Mouse (Mus musculus) kidney, postnatal 0 days (tissue): ENCODE data around the gene Ankrd40. TPM values are rescaled to one million over a fixed set of nuclear protein-coding genes. Genes with fewer than 3 reads are reported as not detected.

Experiments used
- ATAC-seq: fragments of 200-750 bp; cut with Nextera tagmentation; replicated peaks from 2 replicates; pipeline ENCODE4 v1.8.0; 2017; ENCODE audit warnings: low read depth, moderate number of reproducible peaks, moderate TSS enrichment, moderate library complexity; ENCODE audit not compliant: low FRiP score
- DNase-seq: peaks from one replicate; pipeline ENCODE4 v3.0.0-alpha.2; 2016; ENCODE audit warnings: low spot score
- H3K27ac ChIP-seq: fragments of 300-500 bp; sonication (generic); 2 replicates; pipeline ENCODE4 v1.5.1; 2014; ENCODE audit warnings: mild to moderate bottlenecking
- H3K27me3 ChIP-seq: fragments of 300-500 bp; sonication (generic); 2 replicates; pipeline ENCODE4 v1.6.1; 2014; ENCODE audit warnings: low read length, mixed read lengths; ENCODE audit not compliant: insufficient read depth
- H3K36me3 ChIP-seq: fragments of 300-500 bp; sonication (generic); 2 replicates; pipeline ENCODE4 v1.6.1; 2014; ENCODE audit warnings: low read length, mixed read lengths; ENCODE audit not compliant: insufficient read depth
- H3K4me1 ChIP-seq: fragments of 300-500 bp; sonication (generic); replicated peaks from 2 replicates; pipeline ENCODE4 v1.6.1; 2014; ENCODE audit warnings: antibody characterized with exemption, low read length, mixed read lengths; ENCODE audit not compliant: insufficient read depth
- H3K4me2 ChIP-seq: fragments of 300-500 bp; sonication (generic); 2 replicates; pipeline ENCODE4 v1.6.1; 2014; ENCODE audit warnings: mild to moderate bottlenecking, low read length, moderate library complexity, mixed read lengths
- H3K4me3 ChIP-seq: fragments of 300-500 bp; sonication (generic); replicated peaks from 2 replicates; pipeline ENCODE4 v1.5.1; 2014; ENCODE audit warnings: low read depth, low read length
- H3K9ac ChIP-seq: fragments of 300-500 bp; sonication (generic); 2 replicates; pipeline ENCODE4 v1.6.1; 2014; ENCODE audit warnings: low read depth, low read length
- H3K9me3 ChIP-seq: fragments of 300-500 bp; sonication (generic); replicated peaks from 2 replicates; pipeline ENCODE4 v1.6.1; 2016; ENCODE audit warnings: low read length, inconsistent platforms, mixed read lengths
- CTCF ChIP-seq: IDR thresholded peaks from 2 replicates; pipeline ENCODE4 v1.5.1; 2016; ENCODE audit warnings: antibody characterized with exemption, low read depth, mild to moderate bottlenecking, moderate library complexity
- WGBS: fragments of 180-500 bp; shearing (Covaris S2); extraction: QIAGEN DNeasy Blood & Tissue Kit; methylation state at CpG from one replicate; pipeline ENCODE4 v1.1.7; 2014; 5-methylcytosine and 5-hydroxymethylcytosine counted together
- polyA plus RNA-seq: library from polyadenylated mRNA; unstranded; fragments of >200 nt; fragmentation: Nextera tagmentation; extraction: Ambion mirVana; gene quantifications from 2 replicates; pipeline ENCODE4 v1.2.1, GENCODE M21; 2015

Ankrd40 gene
- polyA plus RNA-seq, 1 experiment from 2014 or later = 21.9 TPM

DNA sequence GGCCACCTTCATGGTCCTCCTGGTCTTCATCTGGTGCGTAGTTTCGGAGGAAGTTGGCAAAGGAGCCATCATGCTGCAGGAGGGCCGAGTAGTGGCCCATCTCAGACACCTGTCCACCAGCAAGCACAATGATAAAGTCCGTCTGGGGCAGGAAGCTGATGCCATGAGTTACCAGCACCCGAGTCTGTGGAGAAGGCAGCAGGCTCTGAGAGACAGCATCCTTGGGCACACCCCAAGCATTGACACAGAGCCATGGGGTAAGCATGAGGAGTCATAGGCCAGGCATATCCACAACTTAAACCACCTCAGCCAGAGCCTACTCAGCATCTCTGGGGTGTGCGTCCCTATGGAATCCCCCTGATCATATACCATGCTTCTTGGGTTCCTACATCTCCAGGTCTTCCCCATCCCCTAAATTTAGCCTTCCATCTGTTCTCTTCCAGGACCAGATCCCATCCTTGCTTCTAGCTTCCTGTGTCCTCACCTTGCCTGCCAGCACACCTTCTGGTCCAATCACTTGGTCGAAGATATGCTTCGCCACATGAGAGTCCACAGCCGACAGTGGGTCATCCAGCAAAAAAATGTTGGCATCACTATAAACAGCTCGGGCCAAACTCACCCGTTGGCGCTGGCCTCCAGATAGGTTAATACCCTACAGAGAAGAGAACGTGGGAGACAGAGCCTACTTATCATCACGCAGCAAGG, 33.5 kb downstream of the Ankrd40 start:
- no peak for TF ChIP-seq CTCF
- Histone ChIP-seq H3K27me3 (no peaks in the 10 kb centered on the region), H3K27ac (no peak overlapping the region), H3K4me3 (no peak overlapping the region), H3K4me1 (no peaks in the 10 kb centered on the region; the same call in 1 of the 2 replicates), H3K4me2 (no peak overlapping the region), H3K9ac (no peak overlapping the region), H3K9me3 (no peaks in the 10 kb centered on the region), H3K36me3 (no peaks in the 10 kb centered on the region)
- DNase-seq (no peak), ATAC-seq (no peak)
- WGBS = 94% methylated on average over 14 of the region's 14 CpGs

DNA sequence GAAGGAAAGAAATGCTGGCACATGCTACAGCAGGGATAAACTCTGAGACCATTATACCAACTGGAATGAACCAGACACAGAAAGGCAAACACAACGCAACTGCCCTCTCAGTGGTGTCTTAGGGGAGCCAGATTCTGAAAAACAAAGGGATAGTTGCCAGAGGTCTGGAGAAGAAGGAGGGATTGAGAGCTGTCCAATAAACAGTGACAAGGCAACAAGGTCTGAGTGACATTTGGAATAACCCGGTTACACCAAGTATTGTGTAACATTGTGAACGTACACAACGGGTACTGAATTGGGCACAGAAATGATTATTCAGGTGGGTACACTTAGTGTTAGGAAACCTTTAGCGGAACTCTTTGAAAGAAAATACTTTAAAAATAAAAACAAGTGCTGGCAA, 34.3 kb downstream of the Ankrd40 start:
- WGBS = 92% methylated on average over 5 of the region's 5 CpGs
- no peak overlapping the region for H3K27ac ChIP-seq
- no peak for ATAC-seq

GRCm38 (mm10) chr11:94363690-94364089, 35.9 kb downstream of the Ankrd40 start:
- ATAC-seq (no peak), DNase-seq (no peak)
- H3K27ac ChIP-seq = no peak overlapping the region
- 72% methylated on average over 7 of the region's 7 CpGs for WGBS
- H3K4me3 ChIP-seq = no peak overlapping the region
- TF ChIP-seq CTCF = no peak
- no peaks in the 10 kb centered on the region for H3K9me3 ChIP-seq
- no peaks in the 10 kb centered on the region; the same call in 1 of the 2 replicates for H3K4me1 ChIP-seq
- H3K27me3 ChIP-seq = no peaks in the 10 kb centered on the region
- H3K4me2 ChIP-seq = no peak overlapping the region
- no peak overlapping the region for H3K9ac ChIP-seq
- no peaks in the 10 kb centered on the region for H3K36me3 ChIP-seq

More for the DNA sequence above, 34.3 kb downstream of the Ankrd40 start:
- Histone ChIP-seq H3K9me3 (no peaks in the 10 kb centered on the region), H3K4me2 (no peak overlapping the region), H3K27me3 (no peaks in the 10 kb centered on the region), H3K4me3 (no peak overlapping the region), H3K36me3 (no peaks in the 10 kb centered on the region), H3K9ac (no peak overlapping the region), H3K4me1 (no peaks in the 10 kb centered on the region; the same call in 1 of the 2 replicates)
- DNase-seq = no peak
- TF ChIP-seq CTCF = no peak

DNA sequence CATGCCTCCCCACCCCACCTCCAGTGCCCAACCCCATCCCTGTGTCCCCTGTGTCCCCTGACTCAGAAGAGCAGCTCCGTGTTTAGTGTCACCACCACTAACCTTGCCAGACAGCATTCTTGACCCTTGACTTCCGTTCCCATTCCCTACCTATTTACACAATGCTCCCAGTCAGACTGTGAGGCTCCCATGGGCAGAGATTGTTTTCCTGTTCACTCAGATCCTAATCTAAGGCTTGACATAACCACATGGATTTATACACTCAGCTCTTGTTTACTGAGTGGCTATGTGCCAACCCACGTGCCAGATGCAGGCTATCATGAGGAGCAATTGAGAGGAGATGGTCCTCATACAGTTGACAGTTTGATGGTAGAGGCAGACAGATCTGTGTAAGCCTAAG, 37.5 kb downstream of the Ankrd40 start:
- H3K27me3 ChIP-seq = no peaks in the 10 kb centered on the region
- H3K9me3 ChIP-seq = no peaks in the 10 kb centered on the region
- TF ChIP-seq CTCF = no peak
- 41% methylated on average over 3 of the region's 3 CpGs for WGBS
- H3K4me2 ChIP-seq = no peak overlapping the region
- no peaks in the 10 kb centered on the region for H3K36me3 ChIP-seq
- H3K4me3 ChIP-seq = no peak overlapping the region
- no peaks in the 10 kb centered on the region; the same call in none of the 2 replicates for H3K4me1 ChIP-seq
- H3K27ac ChIP-seq = no peak overlapping the region
- H3K9ac ChIP-seq = no peak overlapping the region
- DNase-seq (peak; percentile 22), ATAC-seq (no peak)

DNA sequence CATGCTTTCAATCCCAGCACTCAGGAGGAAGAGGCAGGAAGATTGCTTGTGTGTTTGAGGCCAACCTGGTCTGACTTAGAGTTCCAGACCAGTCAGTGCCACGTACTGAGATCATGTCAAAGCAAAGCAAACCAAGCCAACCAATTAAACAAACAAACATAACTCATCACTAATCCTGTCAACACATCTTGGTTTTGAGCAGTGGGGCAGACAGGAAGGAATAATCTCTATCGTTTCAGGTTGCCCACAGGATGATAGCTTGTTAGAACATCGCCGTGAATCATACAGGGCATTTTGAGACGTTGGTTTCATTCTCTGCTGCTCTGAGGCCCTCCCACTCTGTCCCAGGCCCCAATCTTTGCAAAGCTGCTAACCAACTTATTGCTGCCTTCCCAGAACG, 42.2 kb downstream of the Ankrd40 start:
- Histone ChIP-seq H3K9ac (no peak overlapping the region), H3K4me3 (no peak overlapping the region), H3K4me1 (no peaks in the 10 kb centered on the region; the same call in none of the 2 replicates), H3K27ac (no peak overlapping the region), H3K27me3 (no peaks in the 10 kb centered on the region), H3K36me3 (no peaks in the 10 kb centered on the region), H3K9me3 (no peaks in the 10 kb centered on the region), H3K4me2 (no peak overlapping the region)
- 72% methylated on average over 6 of the region's 6 CpGs for WGBS
- no peak for TF ChIP-seq CTCF
- ATAC-seq (no peak), DNase-seq (no peak)

- H3K4me3 ChIP-seq = no peak overlapping the region
- H3K9ac ChIP-seq = no peak overlapping the region
- TF ChIP-seq CTCF = no peak
- ATAC-seq = peak; percentile 57
- peak; percentile 52 for DNase-seq
- WGBS = 9% methylated on average over 5 of the region's 5 CpGs
- no peaks in the 10 kb centered on the region; the same call in 1 of the 2 replicates for H3K4me1 ChIP-seq
- no peak overlapping the region for H3K27ac ChIP-seq
- no peaks in the 10 kb centered on the region for H3K36me3 ChIP-seq
- H3K4me2 ChIP-seq = no peak overlapping the region
- no peaks in the 10 kb centered on the region for H3K27me3 ChIP-seq
- no peaks in the 10 kb centered on the region for H3K9me3 ChIP-seq
Observed at GRCm38 (mm10) chr11:94370809-94371208, 43.0 kb downstream of the Ankrd40 start.
